Mouse (Mus musculus): ENCODE data around the gene Mrgpre. TPM values are rescaled to one million over a fixed set of nuclear protein-coding genes. Genes with fewer than 3 reads are reported as not detected.
A peak's percentile ranks its signal among the peaks of the same experiment; 100 is the strongest.

The Mrgpre gene
- polyA plus RNA-seq, 1 experiment: 2.8 TPM

- Histone ChIP-seq H3K4me1 (ENCODE audit: control insufficient read depth, insufficient read depth, low read length) (no peaks in the 10 kb centered on the region), H3K27me3 (replicated peaks; ENCODE audit: control insufficient read depth, insufficient read depth, low read length) (no peaks in the 10 kb centered on the region), H3K4me3 (ENCODE audit: insufficient read depth, low read depth, low read length) (no peak overlapping the region), H3K27ac (ENCODE audit: insufficient read depth, low read depth, low read length) (no peak overlapping the region), H3K36me3 (ENCODE audit: control insufficient read depth, insufficient read depth, low read length) (no peaks in the 10 kb centered on the region)
- 77% methylated on average over 3 of the region's 3 CpGs for WGBS
- no peak for DNase-seq
- TF ChIP-seq CTCF (conservative IDR thresholded peaks at IDR 0.05; ENCODE audit: insufficient read depth, insufficient read length, low read depth, low read length) (no peak), POLR2A (IDR thresholded peaks at IDR 0.05; ENCODE audit: low read depth, low read length) (no peak)
Observed at GRCm38 (mm10) chr7:143758956-143759355, 25.3 kb downstream of the Mrgpre start.

- WGBS: 49% methylated on average over 3 of the region's 3 CpGs
- H3K4me1 ChIP-seq (ENCODE audit: control insufficient read depth, insufficient read depth, low read length): no peaks in the 10 kb centered on the region
- DNase-seq: peak; percentile 47
- TF ChIP-seq CTCF (conservative IDR thresholded peaks at IDR 0.05; ENCODE audit: insufficient read depth, insufficient read length, low read depth, low read length) (no peak), POLR2A (IDR thresholded peaks at IDR 0.05; ENCODE audit: low read depth, low read length) (no peak)
- no peak overlapping the region for H3K4me3 ChIP-seq (ENCODE audit: insufficient read depth, low read depth, low read length)
- no peaks in the 10 kb centered on the region for H3K27me3 ChIP-seq (replicated peaks; ENCODE audit: control insufficient read depth, insufficient read depth, low read length)
- H3K36me3 ChIP-seq (ENCODE audit: control insufficient read depth, insufficient read depth, low read length): no peaks in the 10 kb centered on the region
- no peak overlapping the region for H3K27ac ChIP-seq (ENCODE audit: insufficient read depth, low read depth, low read length)
Observed at GRCm38 (mm10) chr7:143757696-143758095, 26.6 kb downstream of the Mrgpre start.

- peak overlapping the region; percentile 53 for H3K4me3 ChIP-seq (ENCODE audit: insufficient read depth, low read depth, low read length)
- H3K27me3 ChIP-seq (replicated peaks; ENCODE audit: control insufficient read depth, insufficient read depth, low read length): no peaks in the 10 kb centered on the region
- no peaks in the 10 kb centered on the region for H3K36me3 ChIP-seq (ENCODE audit: control insufficient read depth, insufficient read depth, low read length)
- 1% methylated on average over 15 of the region's 15 CpGs for WGBS
- no peaks in the 10 kb centered on the region for H3K4me1 ChIP-seq (ENCODE audit: control insufficient read depth, insufficient read depth, low read length)
- no peak overlapping the region for H3K27ac ChIP-seq (ENCODE audit: insufficient read depth, low read depth, low read length)
- peak; percentile 86 for DNase-seq
- TF ChIP-seq POLR2A (IDR thresholded peaks at IDR 0.05; ENCODE audit: low read depth, low read length): no peak
- TF ChIP-seq CTCF (conservative IDR thresholded peaks at IDR 0.05; ENCODE audit: insufficient read depth, insufficient read length, low read depth, low read length): no peak
Observed at GRCm38 (mm10) chr7:143757027-143757390, 27.3 kb downstream of the Mrgpre start.

GRCm38 (mm10) chr7:143756125-143757026 lies 27.9 kb downstream of the Mrgpre start, which contains the start of gene Osbpl5:
Gene Osbpl5 (minus strand): TSS chr7:143756985.
- H3K27ac ChIP-seq (ENCODE audit: insufficient read depth, low read depth, low read length): no peak within 1 kb of the TSS
- WGBS: 24% methylated on average over 22 of the region's 22 CpGs
- TF ChIP-seq CTCF (conservative IDR thresholded peaks at IDR 0.05; ENCODE audit: insufficient read depth, insufficient read length, low read depth, low read length) (no peak), POLR2A (IDR thresholded peaks at IDR 0.05; ENCODE audit: low read depth, low read length) (no peak)

GRCm38 (mm10) chr7:143755357-143756124 lies 28.8 kb downstream of the Mrgpre start:
- DNase-seq: peak; percentile 33
- Histone ChIP-seq H3K27me3 (replicated peaks; ENCODE audit: control insufficient read depth, insufficient read depth, low read length) (no peaks in the 10 kb centered on the region), H3K4me3 (ENCODE audit: insufficient read depth, low read depth, low read length) (no peak overlapping the region), H3K4me1 (ENCODE audit: control insufficient read depth, insufficient read depth, low read length) (no peaks in the 10 kb centered on the region), H3K27ac (ENCODE audit: insufficient read depth, low read depth, low read length) (no peak overlapping the region), H3K36me3 (ENCODE audit: control insufficient read depth, insufficient read depth, low read length) (no peaks in the 10 kb centered on the region)
- 82% methylated on average over 9 of the region's 9 CpGs for WGBS
- TF ChIP-seq CTCF (conservative IDR thresholded peaks at IDR 0.05; ENCODE audit: insufficient read depth, insufficient read length, low read depth, low read length): no peak
- no peak for TF ChIP-seq POLR2A (IDR thresholded peaks at IDR 0.05; ENCODE audit: low read depth, low read length)

More at GRCm38 (mm10) chr7:143756125-143757026, 27.9 kb downstream of the Mrgpre start, which contains the start of gene Osbpl5:
- Histone ChIP-seq H3K4me3 (ENCODE audit: insufficient read depth, low read depth, low read length) (peak within 1 kb of the TSS; percentile 53), H3K36me3 (ENCODE audit: control insufficient read depth, insufficient read depth, low read length) (no peaks in the 10 kb centered on the region), H3K27me3 (replicated peaks; ENCODE audit: control insufficient read depth, insufficient read depth, low read length) (no peaks in the 10 kb centered on the region), H3K4me1 (ENCODE audit: control insufficient read depth, insufficient read depth, low read length) (no peaks in the 10 kb centered on the region)
- DNase-seq: no peak

GRCm38 (mm10) chr7:143753990-143754715 lies 30.1 kb downstream of the Mrgpre start:
- Histone ChIP-seq H3K27me3 (replicated peaks; ENCODE audit: control insufficient read depth, insufficient read depth, low read length) (no peaks in the 10 kb centered on the region), H3K36me3 (ENCODE audit: control insufficient read depth, insufficient read depth, low read length) (no peaks in the 10 kb centered on the region), H3K4me3 (ENCODE audit: insufficient read depth, low read depth, low read length) (no peak overlapping the region), H3K4me1 (ENCODE audit: control insufficient read depth, insufficient read depth, low read length) (no peaks in the 10 kb centered on the region), H3K27ac (ENCODE audit: insufficient read depth, low read depth, low read length) (no peak overlapping the region)
- TF ChIP-seq POLR2A (IDR thresholded peaks at IDR 0.05; ENCODE audit: low read depth, low read length): no peak
- peak; percentile 88 for TF ChIP-seq CTCF (conservative IDR thresholded peaks at IDR 0.05; ENCODE audit: insufficient read depth, insufficient read length, low read depth, low read length)
- DNase-seq: peak; percentile 67
- 36% methylated on average over 5 of the region's 5 CpGs for WGBS
